Mouse (Mus musculus): ENCODE results near the gene Gpr171. TPM values are rescaled to one million over a fixed set of nuclear protein-coding genes. Genes with fewer than 3 reads are reported as not detected.
A peak's percentile ranks its signal among the peaks of the same experiment; 100 is the strongest.

Gene Gpr171
- polyA plus RNA-seq, 1 experiment from 2014 or later = 1.4 TPM

GRCm38 (mm10) chr3:59065937-59066336 is 35.7 kb downstream of the Gpr171 start:
- no peak overlapping the region for H3K4me2 ChIP-seq
- no peak overlapping the region for H3K9ac ChIP-seq
- no peaks in the 10 kb centered on the region for H3K4me1 ChIP-seq
- no peak for ATAC-seq (replicated peaks)
- H3K27ac ChIP-seq = no peak overlapping the region
- H3K36me3 ChIP-seq (replicated peaks) = no peaks in the 10 kb centered on the region
- no peaks in the 10 kb centered on the region for H3K9me3 ChIP-seq
- WGBS = 84% methylated on average over 3 of the region's 3 CpGs
- H3K4me3 ChIP-seq = no peak overlapping the region
- H3K27me3 ChIP-seq (replicated peaks) = no peaks in the 10 kb centered on the region

- ATAC-seq (replicated peaks) = no peak
- peaks cover 6% of the 10 kb centered on the region for H3K4me1 ChIP-seq
- H3K9ac ChIP-seq = no peak overlapping the region
- WGBS = 95% methylated on average over 4 of the region's 4 CpGs
- no peak overlapping the region for H3K27ac ChIP-seq
- H3K4me3 ChIP-seq = no peak overlapping the region
- H3K4me2 ChIP-seq = no peak overlapping the region
- H3K27me3 ChIP-seq (replicated peaks) = no peaks in the 10 kb centered on the region
- no peaks in the 10 kb centered on the region for H3K36me3 ChIP-seq (replicated peaks)
- H3K9me3 ChIP-seq = no peaks in the 10 kb centered on the region
Observed at GRCm38 (mm10) chr3:59063431-59063830, 38.2 kb downstream of the Gpr171 start.

GRCm38 (mm10) chr3:59062141-59062540 is 39.5 kb downstream of the Gpr171 start:
- peaks cover 6% of the 10 kb centered on the region for H3K4me1 ChIP-seq
- no peaks in the 10 kb centered on the region for H3K36me3 ChIP-seq (replicated peaks)
- H3K27ac ChIP-seq = no peak overlapping the region
- H3K9me3 ChIP-seq = no peaks in the 10 kb centered on the region
- no peak overlapping the region for H3K4me3 ChIP-seq
- 82% methylated on average over 5 of the region's 5 CpGs for WGBS
- no peak overlapping the region for H3K9ac ChIP-seq
- ATAC-seq (replicated peaks) = no peak
- no peaks in the 10 kb centered on the region for H3K27me3 ChIP-seq (replicated peaks)
- no peak overlapping the region for H3K4me2 ChIP-seq

GRCm38 (mm10) chr3:59060131-59060530 is 41.5 kb downstream of the Gpr171 start:
- Histone ChIP-seq H3K4me3 (no peak overlapping the region), H3K36me3 (replicated peaks) (no peaks in the 10 kb centered on the region), H3K27me3 (replicated peaks) (no peaks in the 10 kb centered on the region), H3K4me1 (peaks cover 6% of the 10 kb centered on the region), H3K27ac (no peak overlapping the region), H3K4me2 (no peak overlapping the region), H3K9ac (no peak overlapping the region), H3K9me3 (no peaks in the 10 kb centered on the region)
- no peak for ATAC-seq (replicated peaks)
- 93% methylated on average over 7 of the region's 7 CpGs for WGBS

- H3K36me3 ChIP-seq (replicated peaks) = no peaks in the 10 kb centered on the region
- H3K4me1 ChIP-seq = peaks cover 6% of the 10 kb centered on the region
- no peak overlapping the region for H3K9ac ChIP-seq
- peak; percentile 94 for ATAC-seq (replicated peaks)
- H3K9me3 ChIP-seq = no peaks in the 10 kb centered on the region
- 4% methylated on average over 7 of the region's 7 CpGs for whole genome bisulfite sequencing
- no peaks in the 10 kb centered on the region for H3K27me3 ChIP-seq (replicated peaks)
- H3K27ac ChIP-seq = no peak overlapping the region
- no peak overlapping the region for H3K4me3 ChIP-seq
- peak overlapping the region; percentile 34 for H3K4me2 ChIP-seq
Observed at GRCm38 (mm10) chr3:59059022-59059541, 42.5 kb downstream of the Gpr171 start.

- ATAC-seq (replicated peaks) = no peak
- Histone ChIP-seq H3K9me3 (no peaks in the 10 kb centered on the region), H3K36me3 (replicated peaks) (no peaks in the 10 kb centered on the region), H3K4me3 (no peak overlapping the region), H3K4me1 (peaks cover 6% of the 10 kb centered on the region), H3K27ac (no peak overlapping the region), H3K27me3 (replicated peaks) (no peaks in the 10 kb centered on the region), H3K9ac (no peak overlapping the region), H3K4me2 (no peak overlapping the region)
- 84% methylated on average over 17 of the region's 17 CpGs for WGBS
Observed at GRCm38 (mm10) chr3:59054834-59055535, 46.6 kb downstream of the Gpr171 start.

Other genes starting within 250 kb of the Gpr171 start
- 0.34 and 0.56 TPM in 2 replicates for gene Clrn1, start 216.5 kb downstream of the Gpr171 start, polyA plus RNA-seq (2015; fragmentation: Nextera tagmentation; extraction: Ambion mirVana)
- 4.5 TPM in 2 replicates for gene Med12l, start 96.0 kb downstream of the Gpr171 start, polyA plus RNA-seq (2015; fragmentation: Nextera tagmentation; extraction: Ambion mirVana)
- gene P2ry14, start 51.8 kb upstream of the Gpr171 start, polyA plus RNA-seq (2015; fragmentation: Nextera tagmentation; extraction: Ambion mirVana) = 4.0 TPM in 2 replicates
- gene Gpr87, start 93.3 kb upstream of the Gpr171 start, polyA plus RNA-seq (2015; fragmentation: Nextera tagmentation; extraction: Ambion mirVana) = 0.26 TPM in 1 of 2 replicates, not detected in the other
- 1.4 and 1.8 TPM in 2 replicates for gene P2ry13, start 109.1 kb upstream of the Gpr171 start, polyA plus RNA-seq (2015; fragmentation: Nextera tagmentation; extraction: Ambion mirVana)
- 5.9 and 7.7 TPM in 2 replicates for gene P2ry12, start 161.1 kb upstream of the Gpr171 start, polyA plus RNA-seq (2015; fragmentation: Nextera tagmentation; extraction: Ambion mirVana)
- gene Igsf10, start 242.6 kb upstream of the Gpr171 start, polyA plus RNA-seq (2015; fragmentation: Nextera tagmentation; extraction: Ambion mirVana) = 2.8 and 3.2 TPM in 2 replicates

Measured in midbrain, embryonic 15.5 days (tissue).